Mouse (Mus musculus) kidney, embryonic 15.5 days (tissue): Measurements from ENCODE around the gene Wrnip1. TPM values are rescaled to one million over a fixed set of nuclear protein-coding genes. Genes with fewer than 3 reads are reported as not detected.

ENCODE experiments used
- ATAC-seq: fragments of 200-750 bp; cut with Nextera tagmentation; replicated peaks from 2 replicates; pipeline ENCODE4 v1.8.0; 2017; ENCODE audit warnings: moderate TSS enrichment; ENCODE audit not compliant: low FRiP score
- H3K27ac ChIP-seq: fragments of 300-500 bp; sonication (generic); 2 replicates; pipeline ENCODE4 v1.5.1; 2015; ENCODE audit warnings: mild to moderate bottlenecking, inconsistent platforms
- H3K27me3 ChIP-seq: fragments of 300-500 bp; sonication (generic); 2 replicates; pipeline ENCODE4 v1.6.1; 2015; ENCODE audit warnings: inconsistent platforms
- H3K36me3 ChIP-seq: fragments of 300-500 bp; sonication (generic); 2 replicates; pipeline ENCODE4 v1.6.1; 2015; ENCODE audit warnings: inconsistent platforms
- H3K4me1 ChIP-seq: fragments of 300-500 bp; sonication (generic); 2 replicates; pipeline ENCODE4 v1.6.1; 2015; ENCODE audit warnings: inconsistent platforms
- H3K4me2 ChIP-seq: fragments of 300-500 bp; sonication (generic); 2 replicates; pipeline ENCODE4 v1.6.1; 2015; ENCODE audit warnings: moderate library complexity, mild to moderate bottlenecking, inconsistent platforms
- H3K4me3 ChIP-seq: fragments of 300-500 bp; sonication (generic); replicated peaks from 2 replicates; pipeline ENCODE4 v1.5.1; 2015; ENCODE audit warnings: mild to moderate bottlenecking, inconsistent platforms
- H3K9ac ChIP-seq: fragments of 300-500 bp; sonication (generic); 2 replicates; pipeline ENCODE4 v1.6.1; 2015; ENCODE audit warnings: mild to moderate bottlenecking, inconsistent platforms
- H3K9me3 ChIP-seq: fragments of 300-500 bp; sonication (generic); replicated peaks from 2 replicates; pipeline ENCODE4 v1.6.1; 2016; ENCODE audit warnings: inconsistent platforms
- WGBS: fragments of 180-500 bp; shearing (Covaris S2); methylation state at CpG from one replicate; pipeline ENCODE4 v1.1.7; 2015; ENCODE audit warnings: mixed read lengths; 5-methylcytosine and 5-hydroxymethylcytosine counted together
- polyA plus RNA-seq: library from polyadenylated mRNA; unstranded; fragments of >200 nt; fragmentation: Nextera tagmentation; extraction: Ambion mirVana; gene quantifications from 2 replicates; pipeline ENCODE4 v1.2.1, GENCODE M21; 2015

Gene Wrnip1
- polyA plus RNA-seq, 1 experiment from 2014 or later: 23.4 TPM

GRCm38 (mm10) chr13:32839314-32839713, 37.5 kb downstream of the Wrnip1 start:
- H3K27me3 ChIP-seq: no peaks in the 10 kb centered on the region
- H3K4me3 ChIP-seq: no peak overlapping the region
- H3K4me2 ChIP-seq: no peak overlapping the region
- H3K9me3 ChIP-seq: no peaks in the 10 kb centered on the region
- no peaks in the 10 kb centered on the region for H3K36me3 ChIP-seq
- WGBS: 60% methylated on average over 1 of the region's 1 CpGs
- no peak overlapping the region for H3K27ac ChIP-seq
- no peak overlapping the region for H3K9ac ChIP-seq
- no peaks in the 10 kb centered on the region for H3K4me1 ChIP-seq
- no peak for ATAC-seq

- no peak for ATAC-seq
- Histone ChIP-seq H3K27ac (no peak overlapping the region), H3K4me3 (no peak overlapping the region), H3K9me3 (no peaks in the 10 kb centered on the region), H3K9ac (no peak overlapping the region), H3K27me3 (no peaks in the 10 kb centered on the region), H3K4me1 (no peaks in the 10 kb centered on the region), H3K36me3 (no peaks in the 10 kb centered on the region), H3K4me2 (no peak overlapping the region)
- 86% methylated on average over 3 of the region's 3 CpGs for WGBS
Measured at GRCm38 (mm10) chr13:32841349-32841748, 39.5 kb downstream of the Wrnip1 start.

GRCm38 (mm10) chr13:32846221-32846620, 44.4 kb downstream of the Wrnip1 start:
- Histone ChIP-seq H3K4me1 (peaks cover 20% of the 10 kb centered on the region), H3K27ac (no peak overlapping the region), H3K27me3 (no peaks in the 10 kb centered on the region), H3K36me3 (no peaks in the 10 kb centered on the region), H3K4me3 (no peak overlapping the region), H3K9me3 (no peaks in the 10 kb centered on the region), H3K4me2 (no peak overlapping the region), H3K9ac (no peak overlapping the region)
- ATAC-seq: no peak

GRCm38 (mm10) chr13:32849092-32849491, 47.3 kb downstream of the Wrnip1 start:
- Histone ChIP-seq H3K9ac (no peak overlapping the region), H3K27ac (0 out of 2 replicates have a peak overlapping the region, but pooled peaks have one; percentile 18), H3K27me3 (no peaks in the 10 kb centered on the region), H3K36me3 (no peaks in the 10 kb centered on the region), H3K9me3 (no peaks in the 10 kb centered on the region), H3K4me2 (no peak overlapping the region), H3K4me3 (no peak overlapping the region), H3K4me1 (peaks cover 20% of the 10 kb centered on the region)
- 15% methylated on average over 4 of the region's 4 CpGs for WGBS
- peak; percentile 64; the same call in 1 of the 2 replicates for ATAC-seq

- no peak for ATAC-seq
- no peaks in the 10 kb centered on the region for H3K27me3 ChIP-seq
- no peaks in the 10 kb centered on the region for H3K9me3 ChIP-seq
- no peak overlapping the region for H3K4me3 ChIP-seq
- H3K27ac ChIP-seq: 0 out of 2 replicates have a peak overlapping the region, but pooled peaks have one; percentile 18
- no peaks in the 10 kb centered on the region for H3K36me3 ChIP-seq
- H3K4me1 ChIP-seq: peaks cover 20% of the 10 kb centered on the region
- no peak overlapping the region for H3K9ac ChIP-seq
- no peak overlapping the region for H3K4me2 ChIP-seq
Measured at GRCm38 (mm10) chr13:32849531-32850123, 47.8 kb downstream of the Wrnip1 start.

- Histone ChIP-seq H3K4me3 (no peak overlapping the region), H3K4me2 (0 out of 2 replicates have a peak overlapping the region, but pooled peaks have one; percentile 16), H3K27ac (no peak overlapping the region), H3K9ac (no peak overlapping the region), H3K9me3 (no peaks in the 10 kb centered on the region), H3K4me1 (peaks cover 20% of the 10 kb centered on the region), H3K27me3 (no peaks in the 10 kb centered on the region), H3K36me3 (no peaks in the 10 kb centered on the region)
- WGBS: 83% methylated on average over 1 of the region's 1 CpGs
- ATAC-seq: no peak
Measured at GRCm38 (mm10) chr13:32850156-32850555, 48.3 kb downstream of the Wrnip1 start.

GRCm38 (mm10) chr13:32850668-32851404, 49.0 kb downstream of the Wrnip1 start, which contains the start of gene Serpinb1a:
Gene Serpinb1a, minus strand, starts transcription at chr13:32851185.
- Histone ChIP-seq H3K4me3 (no peak within 1 kb of the TSS), H3K9me3 (no peaks in the 10 kb centered on the region), H3K9ac (no peak within 1 kb of the TSS), H3K36me3 (no peaks in the 10 kb centered on the region), H3K4me2 (peak within 1 kb of the TSS; percentile 30; the same call in 1 of the 2 replicates), H3K27me3 (no peaks in the 10 kb centered on the region), H3K27ac (no peak within 1 kb of the TSS), H3K4me1 (peaks cover 20% of the 10 kb centered on the region)
- ATAC-seq: peak; percentile 52; the same call in 1 of the 2 replicates
- 43% methylated on average over 10 of the region's 10 CpGs for WGBS

- no peak; the same call in 1 of the 2 replicates for ATAC-seq
- Histone ChIP-seq H3K9me3 (no peaks in the 10 kb centered on the region), H3K27me3 (no peaks in the 10 kb centered on the region), H3K4me3 (no peak overlapping the region), H3K27ac (no peak overlapping the region), H3K4me1 (peaks cover 20% of the 10 kb centered on the region), H3K4me2 (no peak overlapping the region), H3K36me3 (no peaks in the 10 kb centered on the region), H3K9ac (no peak overlapping the region)
- 15% methylated on average over 7 of the region's 7 CpGs for WGBS
Measured at GRCm38 (mm10) chr13:32851967-32852366, 50.1 kb downstream of the Wrnip1 start.

- no peak for ATAC-seq
- 95% methylated on average over 4 of the region's 4 CpGs for WGBS
- H3K27me3 ChIP-seq: no peaks in the 10 kb centered on the region
- no peaks in the 10 kb centered on the region for H3K9me3 ChIP-seq
- H3K36me3 ChIP-seq: no peaks in the 10 kb centered on the region
- H3K4me3 ChIP-seq: no peak overlapping the region
- no peak overlapping the region for H3K27ac ChIP-seq
- H3K9ac ChIP-seq: no peak overlapping the region
- no peak overlapping the region for H3K4me2 ChIP-seq
- peaks cover 20% of the 10 kb centered on the region for H3K4me1 ChIP-seq
Measured at GRCm38 (mm10) chr13:32852539-32852938, 50.7 kb downstream of the Wrnip1 start.

- Histone ChIP-seq H3K9ac (no peak overlapping the region), H3K36me3 (no peaks in the 10 kb centered on the region), H3K4me1 (peaks cover 20% of the 10 kb centered on the region), H3K27me3 (no peaks in the 10 kb centered on the region), H3K4me3 (no peak overlapping the region), H3K9me3 (no peaks in the 10 kb centered on the region), H3K27ac (no peak overlapping the region), H3K4me2 (no peak overlapping the region)
- WGBS: 75% methylated on average over 2 of the region's 2 CpGs
- ATAC-seq: no peak
Measured at GRCm38 (mm10) chr13:32853073-32853472, 51.2 kb downstream of the Wrnip1 start.

GRCm38 (mm10) chr13:32860821-32861220, 59.0 kb downstream of the Wrnip1 start:
- Histone ChIP-seq H3K9me3 (no peaks in the 10 kb centered on the region), H3K36me3 (no peaks in the 10 kb centered on the region), H3K4me3 (no peak overlapping the region), H3K4me1 (0 out of 2 replicates have a peak, but pooled peaks cover 4% of the 10 kb centered on the region), H3K27me3 (no peaks in the 10 kb centered on the region), H3K9ac (no peak overlapping the region), H3K4me2 (no peak overlapping the region), H3K27ac (no peak overlapping the region)
- 80% methylated on average over 3 of the region's 3 CpGs for WGBS
- no peak for ATAC-seq

- no peak overlapping the region for H3K9ac ChIP-seq
- H3K4me1 ChIP-seq: 0 out of 2 replicates have a peak, but pooled peaks cover 4% of the 10 kb centered on the region
- no peaks in the 10 kb centered on the region for H3K27me3 ChIP-seq
- H3K4me2 ChIP-seq: no peak overlapping the region
- no peaks in the 10 kb centered on the region for H3K9me3 ChIP-seq
- no peak overlapping the region for H3K4me3 ChIP-seq
- no peak for ATAC-seq
- H3K36me3 ChIP-seq: no peaks in the 10 kb centered on the region
- H3K27ac ChIP-seq: no peak overlapping the region
Measured at GRCm38 (mm10) chr13:32863456-32863855, 61.6 kb downstream of the Wrnip1 start.
